Mouse (Mus musculus) C2C12 (cell line): ENCODE results near the gene Zbtb46. TPM values are rescaled to one million over a fixed set of nuclear protein-coding genes. Genes with fewer than 3 reads are reported as not detected.

Source experiments
- H3K27me3 ChIP-seq: one replicate; pipeline ENCODE4 v1.6.1; 2011; ENCODE audit not compliant: control insufficient read depth, insufficient read depth, insufficient read length
- H3K36me3 ChIP-seq: one replicate; pipeline ENCODE4 v1.6.1; 2011; ENCODE audit not compliant: control insufficient read depth, insufficient read depth
- H3K4me3 ChIP-seq: one replicate; pipeline ENCODE4 v1.5.1; 2011; ENCODE audit warnings: mild to moderate bottlenecking, control low read depth; ENCODE audit not compliant: poor library complexity, insufficient read depth, severe bottlenecking
- H3K79me2 ChIP-seq: one replicate; pipeline ENCODE4 v1.6.1; 2011; ENCODE audit not compliant: control insufficient read depth, insufficient read depth
- H3K79me3 ChIP-seq: one replicate; pipeline ENCODE4 v1.6.1; 2011; ENCODE audit warnings: low read depth, control low read depth
- H3ac ChIP-seq: one replicate; pipeline ENCODE3; 2011; ENCODE audit warnings: low read depth; ENCODE audit not compliant: control insufficient read depth, insufficient read length
- CEBPB ChIP-seq: IDR thresholded peaks from one replicate; pipeline ENCODE4 v1.6.1; 2011; ENCODE audit warnings: low read depth, mild to moderate bottlenecking, control low read depth, moderate library complexity
- CTCF ChIP-seq: IDR thresholded peaks from one replicate; pipeline ENCODE4 v1.5.1; 2011; ENCODE audit not compliant: control insufficient read depth, insufficient read depth, insufficient read length
- FOSL1 ChIP-seq: IDR thresholded peaks from one replicate; pipeline ENCODE4 v1.8.0; 2011; ENCODE audit warnings: mild to moderate bottlenecking, low read length; ENCODE audit not compliant: poor library complexity, insufficient read depth, severe bottlenecking
- MAX ChIP-seq: IDR thresholded peaks from one replicate; pipeline ENCODE4 v1.6.1; 2011; ENCODE audit warnings: mild to moderate bottlenecking, control low read depth
- MYOD1 ChIP-seq: IDR thresholded peaks from one replicate; pipeline ENCODE4 v1.6.1; 2011; ENCODE audit warnings: low read depth; ENCODE audit not compliant: control insufficient read depth, insufficient read length
- MYOG ChIP-seq: IDR thresholded peaks from one replicate; pipeline ENCODE4 v1.6.1; 2011; ENCODE audit not compliant: control insufficient read depth, insufficient read length; ENCODE audit errors: extremely low read depth
- USF1 ChIP-seq: IDR thresholded peaks from one replicate; pipeline ENCODE4 v1.6.1; 2011; ENCODE audit warnings: low read depth, mild to moderate bottlenecking, control low read depth, moderate library complexity
- polyA plus RNA-seq: library from polyadenylated mRNA; unstranded; fragments of >200 nt; fragmentation: generic; extraction: Trizol; gene quantifications from one replicate; pipeline ENCODE4 v1.2.1, GENCODE M21; 2012; ENCODE audit warnings: missing spikeins

Zbtb46 gene
- polyA plus RNA-seq, 1 experiment = 0.68 TPM

DNA sequence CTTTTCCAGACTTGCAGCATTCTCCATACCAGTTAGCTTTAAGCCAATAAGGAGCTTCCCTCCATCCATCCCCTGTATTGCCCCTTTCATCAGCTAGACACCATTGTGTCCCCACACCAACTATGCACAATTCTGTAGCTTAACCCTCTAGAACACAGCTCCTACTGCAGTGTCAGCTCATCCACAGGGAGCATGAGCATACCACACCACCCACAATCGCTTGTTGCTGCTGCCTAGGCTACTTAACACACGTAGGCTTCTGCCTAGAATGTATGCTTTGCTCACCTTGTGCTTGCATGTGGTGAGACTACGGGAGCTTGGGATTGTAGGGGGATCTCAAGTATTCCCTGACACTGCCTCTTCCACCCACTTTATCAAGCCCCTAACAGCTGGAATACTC lies 102.4 kb downstream of the Zbtb46 start:
- peaks cover 4% of the 10 kb centered on the region for H3K79me3 ChIP-seq
- peaks cover 99% of the 10 kb centered on the region for H3K36me3 ChIP-seq
- H3K27me3 ChIP-seq = no peaks in the 10 kb centered on the region
- H3ac ChIP-seq = no peak overlapping the region
- TF ChIP-seq MYOD1 = no peak
- no peak for TF ChIP-seq MYOG
- TF ChIP-seq CTCF = no peak
- H3K79me2 ChIP-seq = peaks cover 10% of the 10 kb centered on the region
- H3K4me3 ChIP-seq = no peak overlapping the region

- no peaks in the 10 kb centered on the region for H3K79me2 ChIP-seq
- H3K79me3 ChIP-seq = no peaks in the 10 kb centered on the region
- no peak overlapping the region for H3ac ChIP-seq
- peaks cover 82% of the 10 kb centered on the region for H3K36me3 ChIP-seq
- no peaks in the 10 kb centered on the region for H3K27me3 ChIP-seq
- H3K4me3 ChIP-seq = no peak overlapping the region
- TF ChIP-seq USF1 (no peak), MAX (no peak), CTCF (no peak), FOSL1 (no peak), MYOG (no peak), MYOD1 (no peak), CEBPB (no peak)
These were observed 116.5 kb downstream of the Zbtb46 start for GRCm38 (mm10) chr2:181342766-181343165.

- Histone ChIP-seq H3K27me3 (no peaks in the 10 kb centered on the region), H3K79me2 (no peaks in the 10 kb centered on the region), H3K36me3 (peaks cover 79% of the 10 kb centered on the region), H3ac (no peak overlapping the region), H3K79me3 (no peaks in the 10 kb centered on the region), H3K4me3 (no peak overlapping the region)
- TF ChIP-seq MYOD1 = no peak
- TF ChIP-seq CTCF = no peak
- no peak for TF ChIP-seq CEBPB
- no peak for TF ChIP-seq FOSL1
- TF ChIP-seq MAX = no peak
- no peak for TF ChIP-seq MYOG
- no peak for TF ChIP-seq USF1
These were observed 118.8 kb downstream of the Zbtb46 start for GRCm38 (mm10) chr2:181340426-181340825.

Other genes starting within 250 kb of the Zbtb46 start
- not detected for gene Srms, start 246.2 kb downstream of the Zbtb46 start, polyA plus RNA-seq
- gene Fndc11, start 239.4 kb downstream of the Zbtb46 start, polyA plus RNA-seq = not detected
- gene Helz2, start 217.4 kb downstream of the Zbtb46 start, polyA plus RNA-seq = 2.2 TPM
- gene Gmeb2, start 171.4 kb downstream of the Zbtb46 start, polyA plus RNA-seq = 10.5 TPM
- gene Stmn3, start 144.9 kb downstream of the Zbtb46 start, polyA plus RNA-seq = 0.02 TPM
- gene Rtel1, start 139.7 kb downstream of the Zbtb46 start, polyA plus RNA-seq = 45.8 TPM
- gene Zgpat, start 94.5 kb downstream of the Zbtb46 start, polyA plus RNA-seq = 16.5 TPM
- 45.9 TPM for gene Arfrp1, start 94.0 kb downstream of the Zbtb46 start, polyA plus RNA-seq
- 7.3 TPM for gene Lime1, start 79.3 kb downstream of the Zbtb46 start, polyA plus RNA-seq
- not detected for gene Abhd16b, start 33.8 kb upstream of the Zbtb46 start, polyA plus RNA-seq
- gene Tpd52l2, start 37.7 kb upstream of the Zbtb46 start, polyA plus RNA-seq = 79.2 TPM
- 34.3 TPM for gene Dnajc5, start 61.1 kb upstream of the Zbtb46 start, polyA plus RNA-seq
- 20.6 TPM for gene Uckl1, start 125.5 kb upstream of the Zbtb46 start, polyA plus RNA-seq
- gene Prpf6, start 132.4 kb upstream of the Zbtb46 start, polyA plus RNA-seq = 41.4 TPM
- gene Zfp512b, start 133.4 kb upstream of the Zbtb46 start, polyA plus RNA-seq = 9.8 TPM
- 1.1 TPM for gene Samd10, start 139.8 kb upstream of the Zbtb46 start, polyA plus RNA-seq
- gene Gm29797, start 197.6 kb upstream of the Zbtb46 start, polyA plus RNA-seq = 0.05 TPM
- gene Sox18, start 212.2 kb upstream of the Zbtb46 start, polyA plus RNA-seq = 0.06 TPM
- 1.6 TPM for gene Tcea2, start 220.9 kb upstream of the Zbtb46 start, polyA plus RNA-seq
- 66.4 TPM for gene Rgs19, start 234.6 kb upstream of the Zbtb46 start, polyA plus RNA-seq
- not detected for gene Lkaaear1, start 239.0 kb upstream of the Zbtb46 start, polyA plus RNA-seq